Mouse (Mus musculus): ENCODE measurements around the gene Rarg. TPM values are rescaled to one million over a fixed set of nuclear protein-coding genes. Genes with fewer than 3 reads are reported as not detected.

The Rarg gene
- polyA plus RNA-seq, 1 experiment from 2014 or later = 5.9 TPM

- no peak for ATAC-seq
- WGBS = 80% methylated on average over 4 of the region's 4 CpGs
- Histone ChIP-seq H3K4me1 (replicated peaks; ENCODE audit: control insufficient read depth, insufficient read depth, low read length) (peaks cover 11% of the 10 kb centered on the region), H3K9ac (ENCODE audit: low read depth, low read length) (no peak overlapping the region), H3K27me3 (replicated peaks; ENCODE audit: control insufficient read depth, insufficient read depth, low read length) (no peaks in the 10 kb centered on the region), H3K9me3 (ENCODE audit: control insufficient read depth) (no peaks in the 10 kb centered on the region), H3K27ac (ENCODE audit: low read depth, low read length) (no peak overlapping the region), H3K36me3 (ENCODE audit: control insufficient read depth, insufficient read depth) (peaks cover 7% of the 10 kb centered on the region; the same call in 1 of the 2 replicates), H3K4me3 (ENCODE audit: low read depth, low read length) (no peak overlapping the region), H3K4me2 (replicated peaks; ENCODE audit: low read depth) (no peak overlapping the region)
- TF ChIP-seq CTCF (IDR thresholded peaks at IDR 0.05; ENCODE audit: low read depth) = no peak
Observed at GRCm38 (mm10) chr15:102240607-102241006, 16.7 kb downstream of the Rarg start.

- Histone ChIP-seq H3K9ac (ENCODE audit: low read depth, low read length) (no peak overlapping the region), H3K36me3 (ENCODE audit: control insufficient read depth, insufficient read depth) (peaks cover 7% of the 10 kb centered on the region; the same call in 1 of the 2 replicates), H3K4me2 (replicated peaks; ENCODE audit: low read depth) (no peak overlapping the region), H3K4me1 (replicated peaks; ENCODE audit: control insufficient read depth, insufficient read depth, low read length) (peaks cover 9% of the 10 kb centered on the region), H3K4me3 (ENCODE audit: low read depth, low read length) (no peak overlapping the region), H3K27ac (ENCODE audit: low read depth, low read length) (no peak overlapping the region), H3K27me3 (replicated peaks; ENCODE audit: control insufficient read depth, insufficient read depth, low read length) (no peaks in the 10 kb centered on the region), H3K9me3 (ENCODE audit: control insufficient read depth) (no peaks in the 10 kb centered on the region)
- no peak for ATAC-seq
- no peak for TF ChIP-seq CTCF (IDR thresholded peaks at IDR 0.05; ENCODE audit: low read depth)
- WGBS = 76% methylated on average over 11 of the region's 11 CpGs
Observed at GRCm38 (mm10) chr15:102239851-102240250, 17.5 kb downstream of the Rarg start.

- no peaks in the 10 kb centered on the region for H3K9me3 ChIP-seq (ENCODE audit: control insufficient read depth)
- H3K4me1 ChIP-seq (replicated peaks; ENCODE audit: control insufficient read depth, insufficient read depth, low read length) = peaks cover 8% of the 10 kb centered on the region; the same call in 1 of the 2 replicates
- no peak overlapping the region for H3K4me2 ChIP-seq (replicated peaks; ENCODE audit: low read depth)
- H3K27ac ChIP-seq (ENCODE audit: low read depth, low read length) = no peak overlapping the region
- no peaks in the 10 kb centered on the region for H3K27me3 ChIP-seq (replicated peaks; ENCODE audit: control insufficient read depth, insufficient read depth, low read length)
- H3K36me3 ChIP-seq (ENCODE audit: control insufficient read depth, insufficient read depth) = peaks cover 7% of the 10 kb centered on the region; the same call in 1 of the 2 replicates
- WGBS = 18% methylated on average over 9 of the region's 9 CpGs
- TF ChIP-seq CTCF (IDR thresholded peaks at IDR 0.05; ENCODE audit: low read depth) = peak; percentile 97
- no peak overlapping the region for H3K4me3 ChIP-seq (ENCODE audit: low read depth, low read length)
- H3K9ac ChIP-seq (ENCODE audit: low read depth, low read length) = no peak overlapping the region
- ATAC-seq = no peak
Observed at GRCm38 (mm10) chr15:102239260-102239590, 18.1 kb downstream of the Rarg start.

GRCm38 (mm10) chr15:102238543-102239259 is 18.6 kb downstream of the Rarg start:
- H3K4me2 ChIP-seq (replicated peaks; ENCODE audit: low read depth) = no peak overlapping the region
- no peaks in the 10 kb centered on the region for H3K27me3 ChIP-seq (replicated peaks; ENCODE audit: control insufficient read depth, insufficient read depth, low read length)
- H3K27ac ChIP-seq (ENCODE audit: low read depth, low read length) = no peak overlapping the region
- H3K36me3 ChIP-seq (ENCODE audit: control insufficient read depth, insufficient read depth) = peaks cover 7% of the 10 kb centered on the region; the same call in 1 of the 2 replicates
- peaks cover 8% of the 10 kb centered on the region; the same call in 1 of the 2 replicates for H3K4me1 ChIP-seq (replicated peaks; ENCODE audit: control insufficient read depth, insufficient read depth, low read length)
- no peak overlapping the region for H3K4me3 ChIP-seq (ENCODE audit: low read depth, low read length)
- no peak for TF ChIP-seq CTCF (IDR thresholded peaks at IDR 0.05; ENCODE audit: low read depth)
- no peaks in the 10 kb centered on the region for H3K9me3 ChIP-seq (ENCODE audit: control insufficient read depth)
- 88% methylated on average over 14 of the region's 14 CpGs for WGBS
- no peak overlapping the region for H3K9ac ChIP-seq (ENCODE audit: low read depth, low read length)
- ATAC-seq = no peak

- H3K9ac ChIP-seq (ENCODE audit: low read depth, low read length) = peak overlapping the region; percentile 35
- peak; percentile 11; the same call in 1 of the 2 replicates for TF ChIP-seq CTCF (IDR thresholded peaks at IDR 0.05; ENCODE audit: low read depth)
- peak overlapping the region; percentile 26 for H3K4me3 ChIP-seq (ENCODE audit: low read depth, low read length)
- no peaks in the 10 kb centered on the region for H3K9me3 ChIP-seq (ENCODE audit: control insufficient read depth)
- peaks cover 7% of the 10 kb centered on the region; the same call in 1 of the 2 replicates for H3K36me3 ChIP-seq (ENCODE audit: control insufficient read depth, insufficient read depth)
- no peaks in the 10 kb centered on the region for H3K27me3 ChIP-seq (replicated peaks; ENCODE audit: control insufficient read depth, insufficient read depth, low read length)
- H3K27ac ChIP-seq (ENCODE audit: low read depth, low read length) = peak overlapping the region; percentile 57; the same call in 1 of the 2 replicates
- peak; percentile 75 for ATAC-seq
- H3K4me1 ChIP-seq (replicated peaks; ENCODE audit: control insufficient read depth, insufficient read depth, low read length) = 0 out of 2 replicates have a peak, but pooled peaks cover 8% of the 10 kb centered on the region
- WGBS = 11% methylated on average over 20 of the region's 21 CpGs
- H3K4me2 ChIP-seq (replicated peaks; ENCODE audit: low read depth) = peak overlapping the region; percentile 69
Observed at GRCm38 (mm10) chr15:102235371-102236027, 21.8 kb downstream of the Rarg start.

GRCm38 (mm10) chr15:102233896-102234295 is 23.4 kb downstream of the Rarg start:
- 7% methylated on average over 2 of the region's 2 CpGs for WGBS
- ATAC-seq = no peak
- Histone ChIP-seq H3K9ac (ENCODE audit: low read depth, low read length) (no peak overlapping the region), H3K27me3 (replicated peaks; ENCODE audit: control insufficient read depth, insufficient read depth, low read length) (no peaks in the 10 kb centered on the region), H3K4me1 (replicated peaks; ENCODE audit: control insufficient read depth, insufficient read depth, low read length) (0 out of 2 replicates have a peak, but pooled peaks cover 8% of the 10 kb centered on the region), H3K4me3 (ENCODE audit: low read depth, low read length) (no peak overlapping the region), H3K36me3 (ENCODE audit: control insufficient read depth, insufficient read depth) (peaks cover 4% of the 10 kb centered on the region; the same call in 1 of the 2 replicates), H3K27ac (ENCODE audit: low read depth, low read length) (no peak overlapping the region), H3K9me3 (ENCODE audit: control insufficient read depth) (no peaks in the 10 kb centered on the region), H3K4me2 (replicated peaks; ENCODE audit: low read depth) (no peak overlapping the region)
- no peak for TF ChIP-seq CTCF (IDR thresholded peaks at IDR 0.05; ENCODE audit: low read depth)

Measured in intestine, postnatal 0 days (tissue).